Mouse (Mus musculus): ENCODE measurements at regions not wholly inside any gene's neighbourhood (a gene's known extent, or its start where the extent isn't known, plus 50 kb on each side); places are given as distances from the start of the nearest gene placed in this dataset.

DNA sequence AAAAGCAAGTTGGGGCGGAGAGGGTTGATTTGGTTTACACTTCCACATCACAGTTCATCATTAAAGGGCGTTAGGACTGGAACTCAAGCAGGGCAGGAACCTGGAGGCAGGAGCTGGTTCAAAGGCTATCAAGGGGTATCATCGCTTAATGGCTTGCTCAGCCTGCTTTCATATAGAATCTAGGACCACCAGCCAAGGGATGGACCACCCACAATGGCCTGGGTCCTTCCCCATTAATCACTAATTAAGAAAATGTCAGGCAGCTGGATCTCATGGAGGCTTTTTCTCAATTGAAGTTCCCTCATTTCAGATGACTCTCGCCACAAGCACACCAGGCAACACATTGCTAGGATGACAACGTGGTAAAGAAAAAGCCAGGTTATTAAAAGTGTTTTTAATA lies 150.4 kb downstream of the Dad1 start:
- TF ChIP-seq CHD2 (IDR thresholded peaks at IDR 0.05; ENCODE audit: low read depth, low read length) (no peak), ZNF384 (IDR thresholded peaks at IDR 0.05; ENCODE audit: low read depth, low read length) (no peak), ZC3H11A (IDR thresholded peaks at IDR 0.05; ENCODE audit: borderline replicate concordance, low read depth, low read length) (no peak)

Measured in ES-E14 (cell line).